Mouse (Mus musculus) mouse embryonic stem cell (cell line): ENCODE measurements around the gene Rbm47.

Experiments used
- in situ Hi-C, 2 experiments: fragments of 300-500 bp; cut with MboI; formaldehyde crosslinking; loops; 1 replicate in 1 of 2; 3 replicates in 1 of 2; pipeline ENCODE4 v1.14.3; 2019 to 2020; ENCODE audit warnings: low sequenced_read_pairs in 2 of 2, low pct_unique_long_range_greater_than_20kb in 1 of 2, mixed read lengths in 1 of 2; ENCODE audit not compliant: unreplicated experiment in 1 of 2

Rbm47 gene

GRCm38 (mm10) chr5:66058844-66059243 lies 114.1 kb downstream of the Rbm47 start:
- in situ Hi-C loops: loop anchor here (5.0 to 25.0 kb wide), 2 partner anchors 87 to 603 kb away; no protein-coding TSS in a partner anchor

DNA sequence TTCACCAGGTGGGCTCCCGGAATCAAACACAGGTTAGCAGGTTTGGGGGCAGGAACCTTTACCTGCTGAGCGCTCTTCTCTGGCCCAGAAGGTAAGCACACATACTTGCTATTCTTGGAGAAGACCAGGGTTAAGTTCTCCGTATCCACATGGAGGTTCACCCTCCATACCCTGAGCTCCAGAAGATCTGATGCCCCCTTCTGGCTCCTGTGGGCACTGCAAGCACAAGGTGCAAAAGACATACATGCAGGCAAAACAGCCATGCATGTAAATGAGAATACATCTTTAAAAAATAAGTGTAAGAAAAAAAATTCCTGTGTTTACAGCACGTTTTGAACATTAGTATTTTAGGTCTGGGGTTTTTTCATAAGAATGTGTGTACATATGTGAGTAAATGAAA lies 116.2 kb downstream of the Rbm47 start:
- in situ Hi-C loops: loop anchor here (5.0 to 25.0 kb wide), 2 partner anchors 84 to 606 kb away; no protein-coding TSS in a partner anchor

DNA sequence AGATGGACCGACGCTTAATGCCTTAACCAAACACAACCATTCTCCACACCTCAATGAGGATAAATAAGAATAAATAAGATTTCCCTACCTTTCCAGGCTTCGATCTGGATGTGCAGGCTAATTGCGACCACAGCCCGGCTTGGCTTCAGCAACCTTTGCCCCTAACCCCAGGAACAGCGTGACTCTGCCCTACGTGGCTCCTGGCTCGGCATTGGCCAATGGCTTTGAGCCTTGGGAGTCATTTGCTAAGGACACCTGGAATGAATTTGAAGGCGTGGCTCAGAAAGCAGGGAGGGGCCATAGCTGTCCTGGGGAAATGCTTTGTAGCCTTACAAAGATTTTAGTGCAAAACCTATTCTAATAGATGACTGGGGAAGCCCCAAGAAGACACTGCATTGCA lies 118.5 kb downstream of the Rbm47 start:
- in situ Hi-C loops: loop anchor here in 1 of 2 experiments (25.0 kb wide), 1 partner anchor 608 kb away; no protein-coding TSS in a partner anchor

- in situ Hi-C loops: loop anchor here in 1 of 2 experiments (25.0 kb wide), 1 partner anchor 609 kb away; no protein-coding TSS in a partner anchor
Measured at GRCm38 (mm10) chr5:66052777-66053548, 120.0 kb downstream of the Rbm47 start.

DNA sequence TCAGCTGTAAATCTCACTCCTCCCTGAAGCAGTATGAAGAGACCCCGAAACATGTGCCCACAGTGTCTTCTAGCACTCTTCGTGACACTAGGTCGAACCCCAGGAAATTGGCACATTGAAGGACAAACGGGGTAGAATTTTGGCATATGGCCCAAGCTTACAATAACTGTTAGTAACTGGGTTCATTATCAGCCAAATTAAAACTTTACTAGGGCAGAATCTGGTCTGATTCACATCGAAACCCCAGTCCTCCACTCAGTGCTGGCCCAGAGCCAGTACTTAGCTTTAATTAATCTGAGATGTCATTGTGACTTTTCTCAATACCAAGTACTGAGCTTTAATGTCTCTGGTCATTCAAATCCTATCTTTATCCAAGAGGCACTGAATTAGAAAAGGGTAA lies 122.1 kb downstream of the Rbm47 start:
- in situ Hi-C loops: loop anchor here in 1 of 2 experiments (25.0 kb wide), 1 partner anchor 611 kb away; no protein-coding TSS in a partner anchor

DNA sequence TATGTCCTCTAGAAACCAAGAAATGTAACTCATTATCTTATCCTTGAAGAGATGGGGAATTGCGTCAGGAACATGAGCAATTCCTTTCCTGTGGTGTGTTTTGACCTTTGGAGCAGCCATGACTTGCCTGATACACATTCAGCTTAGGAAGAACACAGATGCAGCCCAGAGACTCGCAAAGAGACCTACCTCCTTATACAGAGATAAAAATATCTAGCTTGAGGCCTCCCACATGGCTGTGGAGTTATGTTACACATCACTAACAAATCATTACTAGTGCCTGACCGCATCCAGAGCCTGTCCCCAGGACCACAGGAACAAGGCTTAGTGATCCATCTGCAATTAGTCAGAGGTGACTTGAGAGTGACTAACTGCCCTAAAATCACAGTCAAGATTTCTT lies 126.6 kb downstream of the Rbm47 start:
- in situ Hi-C loops: no loop called here

- in situ Hi-C loops: no loop called here
Measured at GRCm38 (mm10) chr5:66043897-66044296, 129.0 kb downstream of the Rbm47 start.

- in situ Hi-C loops: no loop called here
Measured at GRCm38 (mm10) chr5:66042651-66043340, 130.1 kb downstream of the Rbm47 start.

GRCm38 (mm10) chr5:66040744-66041279 lies 132.1 kb downstream of the Rbm47 start:
- in situ Hi-C loops: no loop called here

- in situ Hi-C loops: no loop called here
Measured at GRCm38 (mm10) chr5:66039813-66040212, 133.1 kb downstream of the Rbm47 start.

- in situ Hi-C loops: no loop called here
Measured at GRCm38 (mm10) chr5:66037066-66037465, 135.9 kb downstream of the Rbm47 start.

- in situ Hi-C loops: no loop called here
Measured at GRCm38 (mm10) chr5:66036440-66037054, 136.4 kb downstream of the Rbm47 start.

GRCm38 (mm10) chr5:66034375-66035195 lies 138.3 kb downstream of the Rbm47 start:
- in situ Hi-C loops: no loop called here

DNA sequence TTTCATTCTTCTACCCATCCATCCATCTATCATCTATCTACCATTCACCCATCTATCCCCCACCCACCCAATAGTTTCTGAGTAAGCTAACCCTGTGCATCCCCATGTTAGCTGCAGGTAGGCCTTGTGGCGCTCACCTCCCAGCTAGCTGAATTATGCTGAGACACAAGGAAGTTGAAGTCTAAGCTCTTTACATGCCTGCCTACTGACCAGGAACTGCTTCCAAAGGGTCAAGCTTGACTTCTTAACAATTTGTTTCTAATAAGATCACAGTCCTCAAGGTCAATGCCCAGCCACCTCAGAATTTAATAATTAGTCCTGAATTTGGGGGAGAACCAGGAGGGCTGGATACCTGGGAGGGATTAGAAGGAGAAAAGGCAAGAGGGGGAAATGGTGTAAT lies 140.1 kb downstream of the Rbm47 start:
- in situ Hi-C loops: no loop called here

- in situ Hi-C loops: no loop called here
Measured at GRCm38 (mm10) chr5:66031699-66032098, 141.2 kb downstream of the Rbm47 start.

GRCm38 (mm10) chr5:66028232-66028631 lies 144.7 kb downstream of the Rbm47 start:
- in situ Hi-C loops: no loop called here

DNA sequence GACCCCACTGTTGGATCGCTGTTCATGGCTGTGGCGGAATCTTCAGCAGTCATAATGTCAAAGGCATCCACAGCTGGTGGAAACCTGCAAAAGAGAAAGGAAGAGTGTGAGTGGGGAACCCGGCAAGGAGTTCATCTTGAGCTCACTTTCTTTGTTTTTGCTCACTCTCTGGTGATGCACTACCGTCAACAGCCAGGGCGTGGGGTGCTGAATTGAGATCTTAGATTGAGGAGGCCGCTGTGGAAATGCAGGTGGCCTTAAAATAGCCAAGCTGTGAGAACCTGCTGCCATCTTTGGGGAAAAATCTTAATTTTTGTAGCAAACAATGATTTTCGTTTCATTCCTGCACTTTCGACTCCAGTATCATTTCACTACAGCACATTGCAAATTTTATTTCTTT lies 145.7 kb downstream of the Rbm47 start:
- in situ Hi-C loops: no loop called here

DNA sequence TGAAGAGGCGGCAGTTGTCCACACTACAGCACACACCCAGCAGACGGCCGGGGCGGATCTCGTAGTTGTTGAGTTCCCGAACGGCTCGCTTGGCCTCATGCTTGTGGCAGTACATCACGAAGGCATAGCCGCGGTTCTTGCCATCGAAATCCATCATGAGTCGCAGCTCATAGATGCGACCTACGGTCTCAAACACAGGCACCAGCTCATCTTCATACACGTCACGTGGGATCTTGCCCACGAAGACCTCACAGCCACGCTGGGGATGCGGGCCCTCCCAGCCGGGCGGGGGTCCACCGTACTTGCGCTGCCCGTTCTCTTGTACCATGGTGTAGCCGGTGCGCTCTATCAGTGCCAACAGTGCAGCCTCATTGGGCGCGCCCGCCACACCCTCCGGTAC lies 146.1 kb downstream of the Rbm47 start:
- in situ Hi-C loops: no loop called here
